Mouse (Mus musculus): ENCODE results near the gene Rpf1. TPM values are rescaled to one million over a fixed set of nuclear protein-coding genes. Genes with fewer than 3 reads are reported as not detected.

The Rpf1 gene
- total and polyA plus RNA-seq, 2 experiments from 2014 or later, result 17.8 to 27.3 TPM

- H3K36me3 ChIP-seq (replicated peaks; ENCODE audit: control insufficient read depth, insufficient read depth, low read length), result no peaks in the 10 kb centered on the region
- no peaks in the 10 kb centered on the region for H3K27me3 ChIP-seq (ENCODE audit: control insufficient read depth, insufficient read depth, low read length)
- DNase-seq (ENCODE audit: low spot score) (no peak), ATAC-seq (ENCODE audit: insufficient read depth, low read depth) (no peak)
- no peak for TF ChIP-seq CTCF (IDR thresholded peaks at IDR 0.05; ENCODE audit: low read depth)
- no peak for TF ChIP-seq EP300 (IDR thresholded peaks at IDR 0.05; ENCODE audit: low read depth)
- no peak overlapping the region for H3K4me2 ChIP-seq (ENCODE audit: low read depth, low read length)
- no peaks in the 10 kb centered on the region for H3K4me1 ChIP-seq (ENCODE audit: control insufficient read depth, insufficient read depth)
- no peak overlapping the region for H3K4me3 ChIP-seq (ENCODE audit: low read depth, low read length)
- H3K9ac ChIP-seq (replicated peaks; ENCODE audit: low read depth, low read length), result no peak overlapping the region
- no peak overlapping the region for H3K27ac ChIP-seq (ENCODE audit: low read depth)
- no peaks in the 10 kb centered on the region for H3K9me3 ChIP-seq (replicated peaks; ENCODE audit: control insufficient read depth, low read length)
These were observed 47.5 kb downstream of the Rpf1 start for GRCm38 (mm10) chr3:146473741-146474140.

- Histone ChIP-seq H3K4me3 (ENCODE audit: low read depth, low read length) (no peak overlapping the region), H3K9ac (replicated peaks; ENCODE audit: low read depth, low read length) (no peak overlapping the region), H3K27me3 (ENCODE audit: control insufficient read depth, insufficient read depth, low read length) (no peaks in the 10 kb centered on the region), H3K9me3 (replicated peaks; ENCODE audit: control insufficient read depth, low read length) (no peaks in the 10 kb centered on the region), H3K4me1 (ENCODE audit: control insufficient read depth, insufficient read depth) (no peaks in the 10 kb centered on the region), H3K4me2 (ENCODE audit: low read depth, low read length) (no peak overlapping the region), H3K36me3 (replicated peaks; ENCODE audit: control insufficient read depth, insufficient read depth, low read length) (no peaks in the 10 kb centered on the region), H3K27ac (ENCODE audit: low read depth) (no peak overlapping the region)
- no peak for DNase-seq (ENCODE audit: low spot score)
- ATAC-seq (ENCODE audit: insufficient read depth, low read depth), result no peak
- 77% methylated on average over 4 of the region's 4 CpGs for WGBS
- TF ChIP-seq CTCF (IDR thresholded peaks at IDR 0.05; ENCODE audit: low read depth) (no peak), EP300 (IDR thresholded peaks at IDR 0.05; ENCODE audit: low read depth) (no peak)
These were observed 48.6 kb downstream of the Rpf1 start for GRCm38 (mm10) chr3:146472657-146473056.

GRCm38 (mm10) chr3:146469226-146469625, 52.0 kb downstream of the Rpf1 start:
- TF ChIP-seq EP300 (IDR thresholded peaks at IDR 0.05; ENCODE audit: low read depth) (no peak), CTCF (IDR thresholded peaks at IDR 0.05; ENCODE audit: low read depth) (no peak)
- Histone ChIP-seq H3K27ac (ENCODE audit: low read depth) (no peak overlapping the region), H3K4me3 (ENCODE audit: low read depth, low read length) (no peak overlapping the region), H3K4me2 (ENCODE audit: low read depth, low read length) (no peak overlapping the region), H3K36me3 (replicated peaks; ENCODE audit: control insufficient read depth, insufficient read depth, low read length) (0 out of 2 replicates have a peak, but pooled peaks cover 8% of the 10 kb centered on the region), H3K27me3 (ENCODE audit: control insufficient read depth, insufficient read depth, low read length) (no peaks in the 10 kb centered on the region), H3K9me3 (replicated peaks; ENCODE audit: control insufficient read depth, low read length) (no peaks in the 10 kb centered on the region), H3K4me1 (ENCODE audit: control insufficient read depth, insufficient read depth) (no peaks in the 10 kb centered on the region), H3K9ac (replicated peaks; ENCODE audit: low read depth, low read length) (no peak overlapping the region)
- WGBS, result 78% methylated on average over 2 of the region's 2 CpGs
- ATAC-seq (ENCODE audit: insufficient read depth, low read depth), result no peak
- DNase-seq (ENCODE audit: low spot score), result no peak

GRCm38 (mm10) chr3:146462939-146463338, 58.3 kb downstream of the Rpf1 start:
- WGBS, result 49% methylated on average over 2 of the region's 2 CpGs
- ATAC-seq (ENCODE audit: insufficient read depth, low read depth), result no peak

More at GRCm38 (mm10) chr3:146462939-146463338, 58.3 kb downstream of the Rpf1 start:
- no peak for DNase-seq (ENCODE audit: low spot score)
- Histone ChIP-seq H3K27me3 (ENCODE audit: control insufficient read depth, insufficient read depth, low read length) (no peaks in the 10 kb centered on the region), H3K4me3 (ENCODE audit: low read depth, low read length) (no peak overlapping the region), H3K36me3 (replicated peaks; ENCODE audit: control insufficient read depth, insufficient read depth, low read length) (0 out of 2 replicates have a peak, but pooled peaks cover 9% of the 10 kb centered on the region), H3K27ac (ENCODE audit: low read depth) (no peak overlapping the region), H3K9ac (replicated peaks; ENCODE audit: low read depth, low read length) (no peak overlapping the region), H3K4me2 (ENCODE audit: low read depth, low read length) (no peak overlapping the region), H3K4me1 (ENCODE audit: control insufficient read depth, insufficient read depth) (no peaks in the 10 kb centered on the region), H3K9me3 (replicated peaks; ENCODE audit: control insufficient read depth, low read length) (no peaks in the 10 kb centered on the region)
- no peak for TF ChIP-seq CTCF (IDR thresholded peaks at IDR 0.05; ENCODE audit: low read depth)
- no peak for TF ChIP-seq EP300 (IDR thresholded peaks at IDR 0.05; ENCODE audit: low read depth)

Other genes starting within 250 kb of the Rpf1 start
- gene Ssx2ip, start 116.8 kb downstream of the Rpf1 start, total RNA-seq (2014; rRNA removed; ENCODE audit: low replicate concordance), result 6.4 and 13.8 TPM in 2 replicates
- 7.3 and 7.6 TPM in 2 replicates for gene Ssx2ip, start 116.8 kb downstream of the Rpf1 start, polyA plus RNA-seq (2015; fragmentation: Nextera tagmentation; extraction: Ambion mirVana)
- gene Ctbs, start 71.6 kb downstream of the Rpf1 start, total RNA-seq (2014; rRNA removed; ENCODE audit: low replicate concordance), result 4.2 and 11.4 TPM in 2 replicates
- 6.6 and 7.4 TPM in 2 replicates for gene Ctbs, start 71.6 kb downstream of the Rpf1 start, polyA plus RNA-seq (2015; fragmentation: Nextera tagmentation; extraction: Ambion mirVana)
- gene Spata1, start 21.7 kb downstream of the Rpf1 start, total RNA-seq (2014; rRNA removed; ENCODE audit: low replicate concordance), result 0.23 and 0.81 TPM in 2 replicates
- gene Spata1, start 21.7 kb downstream of the Rpf1 start, polyA plus RNA-seq (2015; fragmentation: Nextera tagmentation; extraction: Ambion mirVana), result 4.1 and 4.4 TPM in 2 replicates
- gene Gng5, start 21.6 kb downstream of the Rpf1 start, total RNA-seq (2014; rRNA removed; ENCODE audit: low replicate concordance), result 349 and 380 TPM in 2 replicates
- gene Gng5, start 21.6 kb downstream of the Rpf1 start, polyA plus RNA-seq (2015; fragmentation: Nextera tagmentation; extraction: Ambion mirVana), result 1,164 and 1,272 TPM in 2 replicates
- gene Uox, start 49.0 kb upstream of the Rpf1 start, total RNA-seq (2014; rRNA removed; ENCODE audit: low replicate concordance), result 1.6 and 4.5 TPM in 2 replicates
- gene Uox, start 49.0 kb upstream of the Rpf1 start, polyA plus RNA-seq (2015; fragmentation: Nextera tagmentation; extraction: Ambion mirVana), result 0.05 and 0.10 TPM in 2 replicates
- gene Dnase2b, start 94.2 kb upstream of the Rpf1 start, total RNA-seq (2014; rRNA removed; ENCODE audit: low replicate concordance), result not detected in 2 replicates
- not detected in 2 replicates for gene Dnase2b, start 94.2 kb upstream of the Rpf1 start, polyA plus RNA-seq (2015; fragmentation: Nextera tagmentation; extraction: Ambion mirVana)
- not detected in 2 replicates for gene 4930503B20Rik, start 129.9 kb upstream of the Rpf1 start, total RNA-seq (2014; rRNA removed; ENCODE audit: low replicate concordance)
- gene 4930503B20Rik, start 129.9 kb upstream of the Rpf1 start, polyA plus RNA-seq (2015; fragmentation: Nextera tagmentation; extraction: Ambion mirVana), result 0.22 TPM in 1 of 2 replicates, not detected in the other
- gene Samd13, start 164.2 kb upstream of the Rpf1 start, total RNA-seq (2014; rRNA removed; ENCODE audit: low replicate concordance), result 0.42 and 3.6 TPM in 2 replicates
- gene Samd13, start 164.2 kb upstream of the Rpf1 start, polyA plus RNA-seq (2015; fragmentation: Nextera tagmentation; extraction: Ambion mirVana), result 1.8 and 2.8 TPM in 2 replicates